Mouse (Mus musculus): ENCODE data around the gene Prdm11. TPM values are rescaled to one million over a fixed set of nuclear protein-coding genes. Genes with fewer than 3 reads are reported as not detected.
A peak's percentile ranks its signal among the peaks of the same experiment; 100 is the strongest.

Prdm11 gene
- polyA plus RNA-seq, 1 experiment from 2014 or later = 5.5 TPM

DNA sequence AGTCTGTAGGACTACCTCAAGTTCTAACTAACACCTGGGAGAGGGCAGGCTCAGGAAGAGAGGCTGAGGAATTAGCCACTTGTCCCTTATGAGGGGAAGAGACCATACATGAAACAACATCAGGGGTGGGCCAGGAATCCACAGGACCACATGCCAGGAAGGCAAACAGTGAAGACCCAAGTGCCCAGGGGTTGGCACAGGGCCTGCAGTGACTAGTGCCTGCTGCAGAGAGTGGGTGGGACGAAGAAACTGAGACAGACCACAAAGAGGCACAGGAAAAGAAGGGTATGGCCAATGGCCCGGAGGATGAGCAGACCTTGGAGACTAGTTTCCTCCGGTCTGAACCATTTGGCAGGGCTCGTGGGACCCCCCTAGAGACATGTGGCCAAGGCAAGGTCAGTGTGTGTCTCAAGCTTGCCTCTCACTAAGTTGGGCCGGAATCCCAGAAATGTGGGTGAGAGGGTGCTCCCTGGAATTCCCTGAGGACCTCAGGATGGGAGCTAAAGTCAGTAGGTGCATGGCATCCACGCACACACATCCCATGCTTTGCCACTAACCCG is 1.6 kb upstream of the Prdm11 start:
- ATAC-seq (ENCODE audit: low read depth) = no peak
- Histone ChIP-seq H3K9me3 (ENCODE audit: control insufficient read depth, low read length) (peaks cover 2% of the 10 kb centered on the region; the same call in 1 of the 2 replicates), H3K9ac (ENCODE audit: low read length) (no peak overlapping the region), H3K36me3 (ENCODE audit: control insufficient read depth, insufficient read depth, low read length) (no peaks in the 10 kb centered on the region), H3K27ac (ENCODE audit: low read length) (no peak overlapping the region; the same call in 1 of the 2 replicates), H3K27me3 (ENCODE audit: control insufficient read depth, insufficient read depth, low read depth, low read length) (no peaks in the 10 kb centered on the region), H3K4me1 (replicated peaks; ENCODE audit: control insufficient read depth, insufficient read depth, low read length) (peaks cover 34% of the 10 kb centered on the region), H3K4me2 (ENCODE audit: low read depth, low read length) (no peak overlapping the region), H3K4me3 (ENCODE audit: low read length) (no peak overlapping the region)
- 72% methylated on average over 7 of the region's 7 CpGs for WGBS

DNA sequence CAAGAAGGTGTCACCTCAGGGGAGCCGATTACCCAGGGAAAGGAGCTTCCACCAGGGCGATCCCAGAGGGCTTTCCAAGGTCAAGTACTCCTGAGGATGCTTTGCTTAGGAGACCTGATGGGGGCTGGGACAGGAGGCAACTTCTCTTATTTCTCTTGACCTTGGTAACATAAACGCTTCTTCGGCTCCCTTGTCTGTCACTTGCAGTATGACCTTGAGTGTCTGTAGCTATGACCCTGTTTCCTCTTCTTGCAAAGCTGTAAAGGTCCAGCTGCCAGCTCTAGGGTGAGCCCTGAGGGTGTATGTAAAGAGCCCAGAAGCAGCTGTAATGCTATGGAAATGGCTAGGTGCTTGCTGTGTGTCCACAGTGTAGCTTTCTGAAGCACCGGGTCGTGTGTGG is 1.1 kb upstream of the Prdm11 start:
- Histone ChIP-seq H3K4me1 (replicated peaks; ENCODE audit: control insufficient read depth, insufficient read depth, low read length) (peaks cover 39% of the 10 kb centered on the region), H3K4me2 (ENCODE audit: low read depth, low read length) (peak overlapping the region; percentile 72; the same call in 1 of the 2 replicates), H3K9ac (ENCODE audit: low read length) (peak overlapping the region; percentile 17; the same call in 1 of the 2 replicates), H3K27ac (ENCODE audit: low read length) (no peak overlapping the region; the same call in 1 of the 2 replicates), H3K36me3 (ENCODE audit: control insufficient read depth, insufficient read depth, low read length) (no peaks in the 10 kb centered on the region), H3K27me3 (ENCODE audit: control insufficient read depth, insufficient read depth, low read depth, low read length) (no peaks in the 10 kb centered on the region), H3K4me3 (ENCODE audit: low read length) (no peak overlapping the region), H3K9me3 (ENCODE audit: control insufficient read depth, low read length) (peaks cover 2% of the 10 kb centered on the region; the same call in 1 of the 2 replicates)
- ATAC-seq (ENCODE audit: low read depth) = no peak
- 58% methylated on average over 6 of the region's 6 CpGs for WGBS

DNA sequence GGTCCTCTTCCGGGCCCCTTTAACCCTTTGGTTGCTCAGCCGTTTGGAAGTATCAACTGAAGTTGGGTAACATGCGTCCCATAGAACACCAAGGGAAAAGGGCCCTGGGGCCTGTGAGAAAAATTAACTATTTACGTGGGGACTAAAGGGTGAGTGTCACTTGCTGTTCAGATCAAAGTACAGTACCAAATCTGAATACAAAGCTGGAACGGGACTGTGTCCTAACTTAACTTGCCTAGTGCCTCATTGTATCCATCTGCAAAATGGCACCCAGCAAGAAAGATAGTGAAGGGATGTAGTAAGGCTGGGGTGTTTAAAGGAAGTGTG is 505 bp upstream of the Prdm11 start:
- ATAC-seq (ENCODE audit: low read depth) = 0 out of 2 replicates have a peak, but pooled peaks have one; percentile 0
- H3K36me3 ChIP-seq (ENCODE audit: control insufficient read depth, insufficient read depth, low read length) = no peaks in the 10 kb centered on the region
- 11% methylated on average over 5 of the region's 5 CpGs for WGBS
- H3K4me2 ChIP-seq (ENCODE audit: low read depth, low read length) = peak overlapping the region; percentile 72
- H3K27ac ChIP-seq (ENCODE audit: low read length) = peak overlapping the region; percentile 98
- H3K9me3 ChIP-seq (ENCODE audit: control insufficient read depth, low read length) = no peaks in the 10 kb centered on the region
- no peaks in the 10 kb centered on the region for H3K27me3 ChIP-seq (ENCODE audit: control insufficient read depth, insufficient read depth, low read depth, low read length)
- peaks cover 45% of the 10 kb centered on the region for H3K4me1 ChIP-seq (replicated peaks; ENCODE audit: control insufficient read depth, insufficient read depth, low read length)
- peak overlapping the region; percentile 99 for H3K9ac ChIP-seq (ENCODE audit: low read length)
- peak overlapping the region; percentile 84 for H3K4me3 ChIP-seq (ENCODE audit: low read length)

DNA sequence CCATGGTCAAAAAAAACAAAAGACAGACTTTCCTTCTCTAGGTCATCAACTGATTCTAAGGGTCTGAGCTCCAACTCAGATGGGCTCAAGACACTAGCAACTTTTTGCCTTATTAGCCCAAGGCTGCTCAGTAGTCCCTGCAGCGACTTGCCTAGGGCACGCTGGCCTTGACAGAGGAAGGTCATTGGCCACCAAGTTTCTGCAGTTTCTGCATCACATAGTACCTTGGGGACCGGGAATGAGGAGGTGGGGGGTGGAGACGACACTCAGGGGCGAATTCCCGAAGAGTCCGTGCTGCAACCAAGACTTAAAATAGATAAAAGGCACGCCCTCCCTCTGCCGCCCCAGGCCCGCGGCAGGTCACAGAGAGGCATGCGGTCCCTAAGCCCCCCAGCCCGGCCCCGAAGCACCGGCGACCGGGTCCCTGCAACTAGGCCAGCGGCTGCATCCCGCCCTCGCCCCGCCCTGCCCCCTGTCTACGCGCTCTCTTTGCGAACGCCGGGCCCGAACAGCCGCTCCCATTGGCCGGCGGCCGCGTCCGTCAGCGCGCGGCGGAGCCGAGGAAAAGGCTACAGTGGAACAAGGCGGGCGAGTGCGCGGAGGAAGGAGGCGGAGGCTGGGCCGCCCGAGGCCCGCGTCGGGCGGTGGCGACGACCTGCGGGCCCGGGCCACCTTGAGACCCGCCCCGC is 694 bp downstream of the Prdm11 start:
- 0% methylated on average over 49 of the region's 55 CpGs for WGBS
- H3K4me1 ChIP-seq (replicated peaks; ENCODE audit: control insufficient read depth, insufficient read depth, low read length) = peaks cover 56% of the 10 kb centered on the region

DNA sequence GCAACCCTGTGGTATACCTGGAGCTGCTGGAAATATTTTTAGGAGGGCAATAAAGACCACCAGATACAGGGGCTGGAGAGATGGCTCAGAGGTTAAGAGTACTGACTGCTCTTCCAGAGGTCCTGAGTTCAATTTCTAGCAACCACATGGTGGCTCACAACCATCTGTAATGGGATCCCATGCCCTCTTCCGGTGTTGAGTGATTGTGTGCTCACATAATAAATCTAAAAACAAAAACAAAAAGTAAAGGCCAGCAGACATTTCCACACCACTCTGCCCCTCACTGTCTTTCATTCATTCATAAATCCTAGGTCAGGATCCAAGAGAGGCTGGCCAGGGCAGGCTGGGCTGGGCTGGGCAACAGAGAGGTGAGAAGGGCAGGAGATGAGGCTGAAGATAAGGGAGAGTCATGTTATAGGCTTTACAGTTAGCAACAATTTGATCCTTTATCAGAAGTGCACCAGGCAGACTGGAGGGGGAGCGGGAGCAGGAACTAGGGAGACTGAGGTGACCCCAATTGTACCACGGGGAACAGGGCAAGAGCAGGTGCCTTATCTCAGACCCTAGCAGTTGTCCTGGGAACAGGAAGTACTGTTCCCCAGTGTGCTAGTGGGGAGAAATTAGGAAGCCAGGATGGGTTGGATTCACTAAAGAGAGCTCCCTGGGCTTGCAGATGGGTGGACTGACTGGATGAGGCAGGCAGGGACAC is 2.4 kb downstream of the Prdm11 start:
- H3K27me3 ChIP-seq (ENCODE audit: control insufficient read depth, insufficient read depth, low read depth, low read length) = no peaks in the 10 kb centered on the region
- 64% methylated on average over 3 of the region's 3 CpGs for WGBS
- H3K4me1 ChIP-seq (replicated peaks; ENCODE audit: control insufficient read depth, insufficient read depth, low read length) = peaks cover 65% of the 10 kb centered on the region
- no peak overlapping the region for H3K9ac ChIP-seq (ENCODE audit: low read length)
- no peak overlapping the region for H3K4me3 ChIP-seq (ENCODE audit: low read length)
- no peaks in the 10 kb centered on the region for H3K9me3 ChIP-seq (ENCODE audit: control insufficient read depth, low read length)
- no peak overlapping the region for H3K4me2 ChIP-seq (ENCODE audit: low read depth, low read length)
- no peak overlapping the region for H3K27ac ChIP-seq (ENCODE audit: low read length)
- H3K36me3 ChIP-seq (ENCODE audit: control insufficient read depth, insufficient read depth, low read length) = no peaks in the 10 kb centered on the region
- ATAC-seq (ENCODE audit: low read depth) = no peak

More for the DNA sequence above, 694 bp downstream of the Prdm11 start:
- H3K4me2 ChIP-seq (ENCODE audit: low read depth, low read length) = peak overlapping the region; percentile 75
- peak overlapping the region; percentile 98 for H3K27ac ChIP-seq (ENCODE audit: low read length)
- peak overlapping the region; percentile 99 for H3K9ac ChIP-seq (ENCODE audit: low read length)
- ATAC-seq (ENCODE audit: low read depth) = peak; percentile 94
- peak overlapping the region; percentile 84 for H3K4me3 ChIP-seq (ENCODE audit: low read length)
- H3K27me3 ChIP-seq (ENCODE audit: control insufficient read depth, insufficient read depth, low read depth, low read length) = no peaks in the 10 kb centered on the region
- no peaks in the 10 kb centered on the region for H3K9me3 ChIP-seq (ENCODE audit: control insufficient read depth, low read length)
- no peaks in the 10 kb centered on the region for H3K36me3 ChIP-seq (ENCODE audit: control insufficient read depth, insufficient read depth, low read length)

DNA sequence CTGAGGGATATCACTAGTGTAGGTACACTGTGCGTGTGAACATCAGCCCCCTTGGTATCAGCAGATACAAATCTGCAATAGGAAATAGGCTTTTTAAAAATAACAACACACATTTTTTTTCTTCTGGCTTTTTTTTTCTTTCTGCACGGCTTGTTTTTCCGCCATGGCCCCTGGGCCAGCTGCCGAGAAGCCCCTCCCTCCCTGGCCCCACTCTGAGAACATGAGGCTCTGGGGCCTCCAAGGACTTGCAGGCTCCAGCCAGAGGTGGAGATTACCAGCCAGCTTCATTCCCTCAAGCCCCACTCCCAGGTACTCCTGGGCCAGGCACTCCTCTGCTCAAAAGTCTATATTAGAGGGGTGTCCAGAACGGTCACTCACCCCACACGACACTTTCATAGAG is 4.5 kb downstream of the Prdm11 start:
- Histone ChIP-seq H3K9ac (ENCODE audit: low read length) (peak overlapping the region; percentile 25; the same call in 1 of the 2 replicates), H3K4me1 (replicated peaks; ENCODE audit: control insufficient read depth, insufficient read depth, low read length) (peaks cover 52% of the 10 kb centered on the region), H3K27me3 (ENCODE audit: control insufficient read depth, insufficient read depth, low read depth, low read length) (no peaks in the 10 kb centered on the region), H3K27ac (ENCODE audit: low read length) (peak overlapping the region; percentile 77), H3K36me3 (ENCODE audit: control insufficient read depth, insufficient read depth, low read length) (no peaks in the 10 kb centered on the region), H3K9me3 (ENCODE audit: control insufficient read depth, low read length) (no peaks in the 10 kb centered on the region), H3K4me3 (ENCODE audit: low read length) (no peak overlapping the region), H3K4me2 (ENCODE audit: low read depth, low read length) (peak overlapping the region; percentile 9)
- no peak for ATAC-seq (ENCODE audit: low read depth)
- WGBS = 18% methylated on average over 6 of the region's 6 CpGs

DNA sequence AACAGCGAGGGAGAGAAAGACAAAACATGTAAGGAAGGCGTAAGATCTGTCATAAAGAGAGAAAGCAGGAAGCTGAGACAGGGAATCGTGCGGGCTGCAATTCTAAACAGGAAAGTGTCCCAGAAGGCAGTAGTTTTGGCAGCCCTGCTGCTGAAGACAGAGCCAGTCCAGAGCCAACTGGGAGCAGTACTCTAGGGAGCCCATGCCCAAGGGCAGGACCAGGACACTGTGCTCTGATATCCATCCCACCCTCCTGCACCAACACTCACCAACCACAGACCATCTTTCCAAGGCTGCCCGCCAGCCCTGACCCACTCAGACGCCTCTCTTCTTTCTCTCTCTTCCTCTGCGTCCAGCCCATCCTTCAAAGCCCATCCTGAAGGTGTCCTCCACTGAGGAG is 5.1 kb downstream of the Prdm11 start:
- ATAC-seq (ENCODE audit: low read depth) = peak; percentile 19; the same call in 1 of the 2 replicates
- H3K9me3 ChIP-seq (ENCODE audit: control insufficient read depth, low read length) = no peaks in the 10 kb centered on the region

DNA sequence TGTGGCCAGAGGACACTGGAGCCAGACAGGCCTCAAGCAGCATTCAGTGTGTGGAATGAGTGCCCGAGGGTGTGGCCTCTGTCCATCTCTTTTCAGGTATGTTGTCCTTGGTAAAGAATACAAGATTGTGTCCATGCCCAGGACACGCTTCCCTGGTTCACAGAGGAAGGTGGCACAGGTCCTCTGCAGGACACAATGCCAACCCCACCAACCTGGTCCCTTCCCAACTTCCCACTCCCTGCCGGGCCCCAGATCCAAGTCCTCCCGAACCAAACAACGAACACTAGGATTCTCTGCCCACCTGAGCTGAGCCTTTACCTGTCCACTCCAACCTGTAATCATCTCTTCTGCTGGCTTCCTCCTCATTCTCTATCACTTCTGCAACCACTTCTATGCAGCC is 6.3 kb downstream of the Prdm11 start:
- WGBS = 92% methylated on average over 5 of the region's 5 CpGs
- peaks cover 60% of the 10 kb centered on the region for H3K4me1 ChIP-seq (replicated peaks; ENCODE audit: control insufficient read depth, insufficient read depth, low read length)

More for the DNA sequence above, 5.1 kb downstream of the Prdm11 start:
- H3K4me1 ChIP-seq (replicated peaks; ENCODE audit: control insufficient read depth, insufficient read depth, low read length) = peaks cover 56% of the 10 kb centered on the region
- peak overlapping the region; percentile 77 for H3K27ac ChIP-seq (ENCODE audit: low read length)
- no peaks in the 10 kb centered on the region for H3K36me3 ChIP-seq (ENCODE audit: control insufficient read depth, insufficient read depth, low read length)
- 45% methylated on average over 7 of the region's 7 CpGs for WGBS
- peak overlapping the region; percentile 9 for H3K4me2 ChIP-seq (ENCODE audit: low read depth, low read length)
- H3K4me3 ChIP-seq (ENCODE audit: low read length) = no peak overlapping the region
- H3K27me3 ChIP-seq (ENCODE audit: control insufficient read depth, insufficient read depth, low read depth, low read length) = no peaks in the 10 kb centered on the region
- H3K9ac ChIP-seq (ENCODE audit: low read length) = no peak overlapping the region

DNA sequence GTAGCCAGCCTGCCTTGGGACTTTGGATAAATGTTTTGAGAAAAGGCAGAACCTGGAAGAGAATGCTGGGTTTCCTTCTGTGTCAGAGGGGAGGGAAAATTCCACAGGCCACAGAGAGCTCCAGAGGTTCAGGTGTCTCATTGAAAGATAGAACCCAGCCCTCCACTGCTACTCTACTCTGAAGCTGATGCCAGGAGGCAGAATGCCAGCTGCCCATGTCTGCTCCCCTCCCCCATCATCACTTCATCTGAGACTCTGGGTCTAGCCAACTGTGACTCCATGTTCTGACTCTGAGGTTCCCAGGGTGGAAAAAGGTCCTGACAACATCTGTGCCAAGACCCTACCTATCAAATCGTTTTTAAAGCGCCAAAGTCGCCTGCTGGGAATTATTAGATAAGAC is 6.9 kb downstream of the Prdm11 start:
- Histone ChIP-seq H3K36me3 (ENCODE audit: control insufficient read depth, insufficient read depth, low read length) (no peaks in the 10 kb centered on the region), H3K27ac (ENCODE audit: low read length) (no peak overlapping the region), H3K4me1 (replicated peaks; ENCODE audit: control insufficient read depth, insufficient read depth, low read length) (peaks cover 53% of the 10 kb centered on the region), H3K4me3 (ENCODE audit: low read length) (no peak overlapping the region), H3K27me3 (ENCODE audit: control insufficient read depth, insufficient read depth, low read depth, low read length) (no peaks in the 10 kb centered on the region), H3K4me2 (ENCODE audit: low read depth, low read length) (no peak overlapping the region), H3K9ac (ENCODE audit: low read length) (no peak overlapping the region), H3K9me3 (ENCODE audit: control insufficient read depth, low read length) (no peaks in the 10 kb centered on the region)
- 77% methylated on average over 3 of the region's 3 CpGs for WGBS
- no peak for ATAC-seq (ENCODE audit: low read depth)

More for the DNA sequence above, 6.3 kb downstream of the Prdm11 start:
- ATAC-seq (ENCODE audit: low read depth) = no peak
- H3K27ac ChIP-seq (ENCODE audit: low read length) = no peak overlapping the region
- H3K9me3 ChIP-seq (ENCODE audit: control insufficient read depth, low read length) = no peaks in the 10 kb centered on the region
- H3K36me3 ChIP-seq (ENCODE audit: control insufficient read depth, insufficient read depth, low read length) = no peaks in the 10 kb centered on the region
- no peak overlapping the region for H3K9ac ChIP-seq (ENCODE audit: low read length)
- H3K27me3 ChIP-seq (ENCODE audit: control insufficient read depth, insufficient read depth, low read depth, low read length) = no peaks in the 10 kb centered on the region
- no peak overlapping the region for H3K4me3 ChIP-seq (ENCODE audit: low read length)
- no peak overlapping the region for H3K4me2 ChIP-seq (ENCODE audit: low read depth, low read length)
